Comparison of ENCODE assay signal across 12 mouse cellular contexts in genomic region chr10:68101251-68101650, GRCm38 (mm10).
"Had no signal": no experiment of that assay in that cellular context is flagged by ENCODE, and none has a peak within 500 bp of the region (broad histone marks: within the 10 kb centered on the region; RNA-seq: fewer than 3 reads in every experiment).

No protein-coding gene starts in this region.

- H3K9me3 ChIP-seq: limb, embryonic 15.5 days; midbrain, embryonic 12.5 days; neural tube, embryonic 15.5 days had no signal

- DNase-seq: kidney, postnatal 14 days; layer of hippocampus, postnatal 36 days; lung, adult 18-20 months; right cerebral cortex, adult 18-20 months; right cerebral cortex, postnatal 25 days; thymus, postnatal 4 days had no signal

- H3K4me3 ChIP-seq: limb, embryonic 15.5 days; midbrain, embryonic 12.5 days; myocyte; neural tube, embryonic 15.5 days had no signal

- H3K27me3 ChIP-seq: limb, embryonic 15.5 days; midbrain, embryonic 12.5 days; neural tube, embryonic 15.5 days had no signal

- H3K27ac ChIP-seq: limb, embryonic 15.5 days; liver, embryonic 14.5 days; midbrain, embryonic 12.5 days; neural tube, embryonic 15.5 days; stomach, postnatal 0 days had no signal

- H3K9ac ChIP-seq: limb, embryonic 15.5 days; liver, embryonic 14.5 days; midbrain, embryonic 12.5 days; neural tube, embryonic 15.5 days had no signal

- H3K4me2 ChIP-seq: limb, embryonic 15.5 days; midbrain, embryonic 12.5 days; neural tube, embryonic 15.5 days had no signal
